Mouse (Mus musculus): ENCODE results near the gene Kcnt2.
A peak's percentile ranks its signal among the peaks of the same experiment; 100 is the strongest.

Gene Kcnt2

DNA sequence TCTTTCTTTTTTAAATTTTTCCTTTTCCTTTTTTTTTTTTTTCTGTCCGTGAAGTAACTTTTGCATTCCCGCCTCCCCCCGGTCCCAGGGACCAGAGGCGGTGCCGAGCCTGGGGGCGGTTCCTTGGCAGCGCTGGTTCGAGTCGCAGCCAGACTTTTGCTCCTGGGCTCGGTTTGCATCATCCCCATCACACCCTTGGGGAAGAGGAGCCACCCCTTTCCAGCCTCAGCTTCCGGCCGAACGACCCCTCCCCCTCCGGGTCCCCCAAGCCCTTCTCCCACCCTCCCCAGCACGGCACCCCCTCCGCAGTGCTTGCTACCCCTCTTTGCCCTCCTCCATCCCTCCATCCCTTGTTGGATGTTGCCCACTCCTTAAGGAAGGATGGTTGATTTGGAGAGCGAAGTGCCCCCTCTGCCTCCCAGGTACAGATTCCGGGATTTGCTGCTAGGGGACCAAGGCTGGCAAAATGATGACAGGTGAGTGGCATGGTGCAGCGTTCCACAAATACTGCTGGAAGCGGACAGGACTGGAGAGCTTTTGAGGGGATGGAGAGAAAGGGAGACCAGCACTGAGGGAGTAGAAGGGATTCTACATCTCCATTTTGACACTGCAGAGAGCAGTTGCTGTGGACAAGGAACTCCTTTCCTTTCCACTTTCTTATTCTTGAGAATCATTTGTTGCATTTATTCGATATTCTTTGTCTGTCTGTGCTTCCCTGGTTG is at the start of gene Kcnt2:
Kcnt2 (plus strand) TSS at position 283 of the 722 bp plus-strand sequence.
- peak; percentile 39 for DNase-seq (ENCODE audit: low read depth, low spot score)

DNA sequence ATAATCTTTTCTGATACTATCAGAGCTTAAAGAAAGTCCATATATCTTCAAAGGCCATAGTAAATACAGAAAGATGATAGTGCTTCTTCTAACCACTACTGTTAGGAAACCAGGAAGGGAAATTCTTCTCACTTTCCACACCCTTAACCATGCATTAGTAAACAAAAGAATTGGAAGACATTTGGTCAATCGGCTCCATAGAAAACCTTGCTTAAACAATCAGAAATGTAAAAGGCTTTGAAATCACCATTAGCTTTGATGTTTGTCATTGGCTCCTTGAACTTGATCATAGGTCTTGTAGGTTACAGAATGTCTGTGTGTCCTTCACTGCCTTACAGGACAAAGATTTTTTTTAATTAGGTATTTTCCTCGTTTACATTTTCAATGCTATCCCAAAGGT is 40.6 kb upstream of the Kcnt2 start:
- DNase-seq (ENCODE audit: low read depth, low spot score): no peak

DNA sequence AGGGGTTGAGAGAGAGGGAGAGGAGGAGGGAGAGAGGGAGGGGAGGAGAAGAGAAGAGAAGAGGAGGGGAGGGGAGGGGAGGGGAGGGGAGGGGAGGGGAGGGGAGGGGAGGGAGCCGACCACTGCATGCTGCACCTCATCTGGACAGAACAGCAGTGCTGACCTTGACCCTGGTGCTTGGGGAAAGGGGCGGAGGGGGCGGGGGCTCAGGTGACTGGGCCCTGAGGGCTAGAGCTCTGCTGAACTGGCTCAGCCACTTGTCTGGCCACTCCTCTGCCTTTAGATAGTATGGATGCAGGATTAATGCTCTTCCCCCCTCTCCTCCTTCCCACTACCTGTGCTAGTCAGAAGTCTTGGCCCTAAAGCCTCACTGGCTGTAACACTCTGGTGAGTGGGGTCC is 20.7 kb upstream of the Kcnt2 start:
- no peak for DNase-seq (ENCODE audit: low read depth, low spot score)

DNA sequence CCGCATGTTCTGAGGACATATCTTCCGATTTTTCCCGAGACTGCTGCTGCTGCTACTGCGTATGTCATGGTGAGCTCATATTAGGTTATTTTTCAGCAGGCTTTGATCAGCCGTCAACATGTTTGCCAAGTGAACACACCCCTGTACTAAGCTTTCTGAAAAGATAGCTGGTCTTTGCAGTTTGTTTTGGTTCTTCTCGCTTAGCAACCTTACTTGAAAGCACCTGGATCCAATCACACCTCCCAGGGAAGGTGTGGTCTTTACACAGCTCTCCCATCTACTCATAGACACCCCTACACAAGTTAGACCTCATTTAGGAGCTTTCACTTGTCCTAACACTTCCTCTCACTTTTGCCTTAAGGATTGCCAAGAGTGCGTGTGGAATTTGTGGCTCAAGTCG is 19.3 kb upstream of the Kcnt2 start:
- DNase-seq (ENCODE audit: low read depth, low spot score): no peak

DNA sequence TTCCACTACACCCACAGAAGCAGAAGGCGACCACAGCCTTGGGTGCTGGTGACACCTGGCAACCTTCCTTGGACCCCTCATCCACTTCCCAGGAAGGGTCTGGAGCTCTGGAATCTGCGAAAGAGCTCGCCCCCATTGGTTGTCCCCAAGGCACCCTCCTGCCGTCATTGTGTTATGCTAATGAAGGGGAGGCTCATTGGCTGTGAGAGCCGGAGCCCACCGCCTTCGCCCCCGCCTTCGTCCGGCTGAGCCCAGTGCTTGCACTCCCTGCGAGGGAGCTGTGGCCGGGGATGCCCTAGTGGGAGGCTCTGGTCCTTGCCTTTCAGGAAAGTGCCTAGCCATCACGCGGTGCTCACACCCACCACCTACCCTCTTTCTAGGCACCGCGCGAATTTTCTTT is 493 bp upstream of the Kcnt2 start:
- DNase-seq (ENCODE audit: low read depth, low spot score): no peak

DNA sequence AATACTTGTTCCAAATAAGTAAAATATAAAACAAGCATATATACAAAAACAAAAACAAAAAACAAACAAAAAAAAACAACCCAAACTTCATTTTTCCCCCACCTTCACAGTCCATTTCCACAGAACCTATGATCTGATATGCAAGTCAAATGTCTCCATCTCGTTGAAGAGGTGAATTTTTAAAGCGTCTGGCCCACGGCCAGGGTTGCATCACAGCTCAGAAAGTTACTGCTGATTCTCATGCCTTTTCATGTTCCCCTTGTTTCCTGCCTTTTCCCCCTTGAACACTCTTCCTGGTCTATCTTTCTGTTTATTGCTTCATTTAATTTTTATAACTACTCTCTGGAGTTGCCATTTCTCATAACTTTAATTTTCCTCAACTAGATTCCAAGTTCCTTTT is 18.7 kb downstream of the Kcnt2 start:
- DNase-seq (ENCODE audit: low read depth, low spot score): no peak

DNA sequence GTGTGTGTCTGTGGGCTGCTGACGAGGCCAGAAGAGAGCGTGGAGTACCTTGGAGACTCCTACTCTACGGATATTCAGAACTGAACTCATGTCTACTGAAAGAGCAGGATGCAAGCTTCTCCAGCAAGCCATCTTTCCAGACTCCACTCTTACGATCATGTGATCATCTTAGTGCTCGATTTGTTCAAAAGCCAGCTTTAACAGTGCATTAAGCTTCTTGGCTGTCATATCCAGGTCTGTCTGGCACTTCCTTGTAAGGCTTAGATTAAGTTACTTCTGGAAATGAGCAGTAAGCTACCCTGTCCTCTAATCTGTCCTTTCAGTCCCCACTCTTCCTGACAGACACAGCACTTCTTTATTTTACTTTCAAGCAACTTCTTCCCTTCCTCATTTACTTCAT is 20.1 kb downstream of the Kcnt2 start:
- DNase-seq (ENCODE audit: low read depth, low spot score): no peak

DNA sequence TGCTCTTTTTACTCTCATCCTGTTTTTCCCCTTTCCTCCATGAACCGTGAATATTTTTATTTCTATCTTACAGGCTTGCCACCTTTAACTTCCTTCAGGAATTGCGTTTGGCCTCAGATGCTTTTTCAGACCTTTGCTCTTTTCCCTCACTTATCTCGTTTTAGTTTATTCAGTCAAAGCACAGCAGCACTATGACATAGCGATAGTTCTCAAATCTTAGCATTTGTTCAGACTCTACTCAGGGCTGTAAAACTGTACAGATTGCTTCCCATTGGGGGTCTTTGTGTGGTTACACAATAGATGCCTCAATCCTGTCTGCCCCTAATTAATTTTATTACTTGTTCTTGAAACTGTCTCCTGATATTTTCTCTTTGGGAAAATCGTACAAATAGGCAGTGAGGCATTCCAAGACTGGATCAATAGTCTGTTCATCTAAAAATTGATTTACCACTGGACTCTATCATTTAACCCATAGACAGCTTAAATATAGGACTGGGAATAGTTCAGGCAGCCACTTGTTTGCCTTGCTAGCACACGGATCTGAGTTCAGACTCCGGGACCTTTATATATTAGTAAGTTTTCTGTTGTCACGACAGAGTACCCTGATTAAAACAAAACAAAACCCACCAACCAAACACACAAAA is 20.8 kb downstream of the Kcnt2 start:
- DNase-seq (ENCODE audit: low read depth, low spot score): no peak

DNA sequence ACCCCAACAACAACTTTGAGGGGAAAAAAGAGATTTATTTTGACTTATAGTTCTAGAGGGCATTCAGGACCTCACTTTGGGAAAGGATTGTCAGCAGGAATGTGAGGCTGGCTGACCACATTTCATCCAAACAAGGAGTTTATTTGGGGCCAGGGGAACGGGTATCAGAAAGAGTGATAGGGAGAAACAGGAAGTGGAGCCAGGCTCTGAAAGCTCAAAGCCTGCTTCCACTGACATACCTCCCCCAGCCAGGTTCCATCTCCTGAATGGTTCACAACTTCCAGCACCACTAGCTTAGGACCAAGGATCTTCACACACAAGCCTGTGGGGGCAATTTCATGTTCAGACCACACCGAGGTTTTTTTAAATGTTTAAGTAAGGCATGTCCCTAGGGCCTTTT is 21.3 kb downstream of the Kcnt2 start:
- DNase-seq (ENCODE audit: low read depth, low spot score): no peak

DNA sequence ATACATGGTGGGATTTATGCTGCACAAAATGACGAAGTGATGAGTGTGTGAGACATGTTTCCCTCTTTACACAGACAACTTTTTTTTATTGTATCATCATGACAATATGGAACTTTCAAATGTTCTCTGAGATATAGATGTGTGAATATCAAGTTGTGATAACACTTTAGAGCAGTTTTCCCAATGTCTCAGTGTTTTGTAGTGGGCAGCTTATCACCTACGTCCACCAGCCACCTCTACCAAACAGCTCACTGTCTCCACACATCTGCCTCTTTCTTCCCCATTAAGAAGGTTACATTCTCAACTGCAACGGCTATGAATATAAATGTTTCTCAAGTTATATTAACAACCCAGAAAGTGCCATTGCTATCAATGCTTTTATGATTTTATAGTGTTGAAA is 27.7 kb downstream of the Kcnt2 start:
- DNase-seq (ENCODE audit: low read depth, low spot score): no peak

DNA sequence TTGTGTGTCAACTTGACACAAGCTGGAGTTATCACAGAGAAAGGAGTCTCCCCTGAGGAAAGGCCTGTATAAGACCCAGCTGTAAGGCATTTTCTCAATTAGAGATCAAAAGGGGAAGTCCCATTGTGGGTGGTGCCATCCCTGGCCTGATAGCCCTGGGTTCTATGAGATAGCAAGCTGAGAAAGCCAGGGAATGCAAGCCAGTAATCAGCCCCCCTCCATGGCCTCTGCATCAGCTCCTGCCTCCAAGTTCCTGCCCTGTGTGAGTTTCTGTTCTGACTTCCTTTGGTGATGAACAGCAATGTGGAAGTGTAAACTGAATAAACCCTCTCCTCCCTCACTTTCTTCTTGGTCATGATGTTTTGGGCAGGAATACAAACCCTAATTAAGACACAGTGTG is 29.9 kb downstream of the Kcnt2 start:
- DNase-seq (ENCODE audit: low read depth, low spot score): no peak

DNA sequence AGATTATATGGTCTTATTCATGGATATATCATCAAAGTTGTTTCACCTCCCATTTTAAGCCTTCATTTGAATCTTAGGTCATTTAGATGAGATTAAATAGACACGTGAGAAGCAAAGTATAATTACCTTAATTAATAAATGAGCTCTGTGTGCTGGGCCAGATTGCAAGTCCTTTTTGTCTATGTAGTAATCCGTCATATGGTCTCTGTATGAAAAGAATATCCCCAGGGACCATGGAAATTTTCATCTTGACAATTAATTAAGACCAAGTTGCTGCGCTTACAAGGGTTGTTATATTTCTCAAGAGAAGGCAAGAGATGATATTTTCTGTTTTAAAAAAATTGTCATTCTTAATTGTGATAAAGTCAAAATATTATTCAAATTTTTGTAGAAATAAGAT is 47.2 kb downstream of the Kcnt2 start:
- no peak for DNase-seq (ENCODE audit: low read depth, low spot score)

DNA sequence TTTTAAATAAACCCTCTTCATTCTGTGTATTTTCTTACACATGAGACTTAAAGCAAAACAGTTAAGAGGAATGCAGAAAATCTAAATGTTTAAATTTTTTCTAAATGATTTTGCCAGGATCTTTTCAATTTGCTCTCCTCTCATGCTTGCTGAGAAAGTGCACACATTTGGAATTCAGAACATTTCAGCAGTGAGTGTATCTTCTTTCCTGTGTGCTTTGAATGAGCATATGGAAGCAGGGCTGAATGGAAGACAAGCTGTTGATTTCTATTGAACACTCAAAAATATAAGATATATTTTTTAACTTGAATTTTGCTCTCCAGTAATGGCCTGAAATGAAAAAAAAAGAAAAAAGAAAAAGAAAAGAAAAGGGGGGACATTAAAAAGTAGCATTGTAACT is 49.5 kb downstream of the Kcnt2 start:
- DNase-seq (ENCODE audit: low read depth, low spot score): peak; percentile 41

DNA sequence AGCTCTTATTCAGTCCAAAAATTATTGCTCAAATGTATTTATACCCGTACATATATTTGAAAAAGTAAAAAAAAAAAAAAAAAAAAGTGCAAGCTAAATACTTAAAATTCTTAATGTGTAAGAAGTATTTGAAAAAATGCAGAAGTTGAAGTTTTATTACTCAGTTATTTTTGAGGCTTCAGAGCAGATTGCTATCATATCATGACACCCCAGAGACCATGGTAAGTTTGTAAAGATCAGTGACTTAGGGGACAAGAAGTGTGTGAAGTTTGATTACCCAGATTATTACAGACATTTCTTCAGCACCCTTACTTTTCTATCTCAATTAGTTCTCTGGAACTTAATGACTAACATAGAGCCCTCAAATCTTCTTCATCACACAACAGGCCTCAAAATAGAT is 58.3 kb downstream of the Kcnt2 start:
- DNase-seq (ENCODE audit: low read depth, low spot score): no peak

DNA sequence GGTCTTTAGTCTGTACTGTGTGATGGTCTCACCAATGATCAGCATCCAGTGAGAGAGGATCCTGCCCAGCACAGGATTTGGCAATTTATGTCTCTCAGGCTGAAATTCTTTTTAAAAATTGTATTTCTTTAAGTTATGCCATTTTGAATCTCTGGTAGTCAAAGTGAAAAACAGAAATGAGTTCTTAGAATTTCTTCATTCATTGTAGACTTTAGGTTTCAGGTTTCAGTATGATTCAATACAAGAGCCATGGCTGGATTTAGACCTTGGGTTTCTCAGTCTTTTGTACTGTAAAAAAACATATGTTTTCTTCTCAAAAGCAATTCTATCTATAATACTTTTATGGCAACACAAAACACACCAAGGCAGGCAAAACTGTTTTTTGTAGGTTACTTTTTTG is 59.4 kb downstream of the Kcnt2 start:
- no peak for DNase-seq (ENCODE audit: low read depth, low spot score)

DNA sequence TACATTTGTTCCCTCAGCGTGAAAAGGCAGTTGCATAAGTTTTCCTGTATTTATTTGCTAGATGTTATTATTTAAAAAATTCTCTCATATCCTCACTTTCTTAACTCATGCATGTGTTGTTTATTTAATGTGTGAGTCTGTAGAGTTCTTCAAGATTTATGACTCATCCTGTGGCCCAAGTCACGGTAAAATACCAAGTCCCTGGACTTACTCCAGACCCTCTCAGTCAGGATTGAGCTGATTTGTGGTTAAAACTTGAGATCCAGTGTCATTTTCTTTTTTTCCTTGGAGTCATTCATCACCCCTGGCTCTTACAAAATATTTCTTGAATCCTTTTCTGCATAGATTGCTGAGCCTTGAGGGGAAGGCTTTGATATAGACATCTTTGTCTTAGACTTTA is 60.4 kb downstream of the Kcnt2 start:
- no peak for DNase-seq (ENCODE audit: low read depth, low spot score)

DNA sequence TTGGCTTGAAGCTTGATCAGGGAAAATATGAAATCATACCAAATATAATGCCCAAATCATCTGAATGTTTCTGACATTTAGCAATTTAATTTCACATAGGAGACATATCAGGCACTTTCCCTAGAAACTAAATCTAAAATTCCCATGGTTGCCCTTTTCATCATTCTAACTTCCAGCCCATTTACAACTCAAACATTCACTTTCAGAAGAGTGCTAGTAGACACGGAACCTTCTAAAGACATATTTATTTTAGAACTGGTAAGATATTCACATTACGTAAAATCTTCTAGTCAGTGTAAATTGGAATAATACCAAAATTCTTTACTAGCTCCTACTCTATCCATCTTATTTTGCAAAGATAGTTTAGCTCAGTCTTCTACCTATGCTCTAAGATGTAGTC is 64.8 kb downstream of the Kcnt2 start:
- no peak for DNase-seq (ENCODE audit: low read depth, low spot score)

DNA sequence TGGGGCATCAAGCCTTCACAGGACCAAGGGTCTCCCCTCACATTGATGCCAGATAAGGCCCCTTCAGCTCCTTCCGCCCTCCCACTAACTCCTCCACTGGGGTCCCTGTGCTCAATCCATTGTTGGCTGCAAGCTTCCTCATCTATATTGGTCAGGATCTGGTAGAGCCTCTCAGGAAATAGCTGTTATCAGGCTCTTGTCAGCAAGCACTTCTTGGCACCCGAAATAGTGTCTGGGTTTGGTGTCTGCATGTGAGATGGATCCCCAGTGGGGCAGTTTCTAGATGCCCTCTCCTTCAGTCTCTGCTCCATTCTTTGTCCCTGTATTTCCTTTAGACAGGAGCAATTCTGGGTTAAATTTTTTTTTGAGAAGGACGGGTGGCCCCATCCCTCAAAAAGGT is 79.1 kb downstream of the Kcnt2 start:
- DNase-seq (ENCODE audit: low read depth, low spot score): no peak

DNA sequence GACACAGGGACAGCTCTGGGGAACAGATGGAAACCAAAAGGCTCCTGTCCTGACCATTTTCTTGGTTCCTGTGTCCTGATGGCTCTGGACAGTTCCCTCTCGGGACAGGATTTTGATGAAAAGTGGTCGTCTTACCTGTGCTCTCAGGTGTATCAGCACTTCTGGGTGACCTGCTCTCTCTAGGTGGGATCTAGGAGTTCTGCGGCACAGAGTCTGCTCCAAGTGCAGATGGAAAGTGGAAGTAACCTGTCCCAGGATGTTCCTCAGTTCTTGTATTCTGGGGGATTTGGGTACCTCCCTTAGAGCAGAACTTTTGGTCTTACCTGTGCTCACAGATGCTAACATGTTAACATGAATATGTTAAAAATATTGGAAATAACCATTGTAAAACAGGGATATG is 80.8 kb downstream of the Kcnt2 start:
- no peak for DNase-seq (ENCODE audit: low read depth, low spot score)

DNA sequence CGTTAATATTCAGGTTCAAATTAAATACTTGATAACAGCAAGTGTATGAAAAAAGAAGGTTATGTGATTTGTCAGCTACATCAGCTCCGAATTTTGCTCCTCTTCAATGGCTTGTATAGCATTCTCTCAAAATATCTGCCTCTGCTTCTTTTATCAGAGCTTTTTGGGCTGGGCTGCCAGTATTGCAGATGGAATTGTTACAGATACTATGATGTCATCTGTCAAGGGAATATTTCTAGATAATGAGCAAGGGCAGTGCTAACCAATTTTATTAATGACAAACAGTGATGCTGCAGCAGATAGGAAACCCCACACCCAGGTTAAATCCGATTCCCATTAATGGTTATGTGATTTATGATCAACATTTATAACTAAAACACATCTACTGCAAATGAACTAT is 87.7 kb downstream of the Kcnt2 start:
- no peak for DNase-seq (ENCODE audit: low read depth, low spot score)

DNA sequence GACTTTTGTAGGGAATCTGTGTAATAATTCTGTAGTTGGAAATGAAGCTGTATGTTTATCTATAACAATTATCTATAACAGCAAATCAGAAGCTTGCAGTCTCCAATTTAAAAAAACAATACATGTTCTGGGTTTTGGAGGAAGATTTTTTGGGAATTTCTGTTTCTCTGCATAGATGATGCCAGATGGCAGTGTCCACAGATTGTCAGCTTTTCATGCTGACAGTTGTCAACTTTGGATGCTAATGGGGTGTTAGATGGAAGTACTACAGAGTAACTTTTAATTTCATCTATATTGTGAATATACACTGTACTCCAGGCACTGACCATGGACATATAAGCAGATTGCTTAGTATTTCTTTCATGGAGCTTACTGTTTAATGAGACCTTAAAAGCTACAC is 92.5 kb downstream of the Kcnt2 start:
- DNase-seq (ENCODE audit: low read depth, low spot score): peak; percentile 46

DNA sequence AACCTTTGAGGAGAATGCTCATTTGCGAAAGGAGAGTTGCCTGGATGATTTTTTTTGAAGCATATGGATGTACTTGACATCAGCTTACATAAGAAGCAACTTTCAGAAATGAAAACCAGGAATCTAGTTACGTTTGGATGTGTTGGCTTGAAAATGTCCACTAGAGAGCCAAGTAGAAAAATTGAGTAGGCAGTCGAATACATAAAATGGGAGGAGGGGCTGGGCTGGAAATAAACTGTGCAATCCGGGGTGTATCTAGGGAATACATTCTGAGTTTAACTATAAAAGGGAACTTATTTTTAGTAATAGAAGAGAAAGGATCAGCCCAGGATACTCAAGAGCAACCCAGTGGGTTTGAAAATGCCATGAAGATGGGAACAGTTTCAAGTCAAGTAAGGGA is 93.4 kb downstream of the Kcnt2 start:
- DNase-seq (ENCODE audit: low read depth, low spot score): peak; percentile 78

DNA sequence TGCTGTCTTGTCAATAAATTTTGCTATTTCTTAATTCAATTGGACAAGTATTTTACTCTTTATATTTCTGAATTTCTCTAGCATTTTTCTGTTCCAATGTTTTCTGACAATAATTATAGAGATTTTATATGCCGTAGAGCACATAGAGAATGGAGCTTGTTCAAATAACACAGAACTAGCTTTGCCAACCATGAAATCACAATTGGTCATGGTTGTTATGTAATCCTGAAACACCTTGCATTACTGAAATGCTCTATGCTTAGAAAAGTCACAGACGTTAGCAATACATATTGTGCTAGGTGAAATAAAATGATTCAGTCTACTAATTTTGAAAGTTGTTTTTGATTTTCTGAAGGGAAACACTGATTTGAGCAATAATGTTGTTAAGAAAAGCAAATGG is 118.8 kb downstream of the Kcnt2 start:
- no peak for DNase-seq (ENCODE audit: low read depth, low spot score)

DNA sequence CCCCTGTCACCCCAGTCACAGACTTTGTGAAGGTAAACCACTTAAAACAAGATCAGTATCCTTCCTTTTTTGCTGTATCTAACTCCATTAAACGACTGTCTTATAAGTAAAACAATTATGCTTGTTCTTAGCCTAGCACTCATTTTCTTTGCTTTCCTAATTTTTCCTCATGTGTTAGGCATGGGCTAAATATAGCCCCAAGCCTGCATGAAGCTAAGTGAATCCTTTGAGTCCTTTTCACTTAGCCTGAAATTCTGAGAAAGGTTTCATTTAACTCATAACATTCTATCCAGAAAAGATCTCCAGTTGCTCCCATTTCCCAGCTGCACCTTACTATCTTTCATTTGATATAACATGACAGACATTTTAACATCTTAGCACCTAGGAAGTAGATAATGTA is 127.6 kb downstream of the Kcnt2 start:
- DNase-seq (ENCODE audit: low read depth, low spot score): peak; percentile 35

Measured in telencephalon, adult 2 months (tissue).